Mouse (Mus musculus) kidney, adult 9 months (tissue): Measurements from ENCODE around the gene Tmem269.

ENCODE experiments used
- DNase-seq: peaks from one replicate; pipeline ENCODE4 v3.0.0; 2022

Gene Tmem269

GRCm38 (mm10) chr4:119233256-119233901 is 15.4 kb upstream of the Tmem269 start:
- DNase-seq, result peak; percentile 39

GRCm38 (mm10) chr4:119232410-119233255 is 14.6 kb upstream of the Tmem269 start, which contains the start of the genes AU022252 and P3h1:
Gene AU022252, minus strand, starts transcription at chr4:119232712.
Gene P3h1, plus strand, starts transcription at chr4:119232915.
- DNase-seq, result peak; percentile 100

- DNase-seq, result no peak
Measured at GRCm38 (mm10) chr4:119226751-119227150, 8.7 kb upstream of the Tmem269 start.

- DNase-seq, result no peak
Measured at GRCm38 (mm10) chr4:119225719-119226118, 7.7 kb upstream of the Tmem269 start.

GRCm38 (mm10) chr4:119224534-119224933 is 6.5 kb upstream of the Tmem269 start:
- DNase-seq, result no peak

- peak; percentile 59 for DNase-seq
Measured at GRCm38 (mm10) chr4:119223696-119224095, 5.7 kb upstream of the Tmem269 start.

GRCm38 (mm10) chr4:119216667-119217066 is 1.4 kb downstream of the Tmem269 start:
- DNase-seq, result no peak

GRCm38 (mm10) chr4:119204672-119205071 is 13.3 kb downstream of the Tmem269 start:
- peak; percentile 60 for DNase-seq

GRCm38 (mm10) chr4:119198105-119198504 is 19.9 kb downstream of the Tmem269 start:
- DNase-seq, result no peak

- no peak for DNase-seq
Measured at GRCm38 (mm10) chr4:119195582-119196320, 22.3 kb downstream of the Tmem269 start.

GRCm38 (mm10) chr4:119194909-119195581 is 23.0 kb downstream of the Tmem269 start, which contains the start of gene Svbp:
Gene Svbp, plus strand, starts transcription at chr4:119195306.
- DNase-seq, result peak; percentile 83

GRCm38 (mm10) chr4:119192757-119193156 is 25.3 kb downstream of the Tmem269 start:
- DNase-seq, result no peak

- DNase-seq, result no peak
Measured at GRCm38 (mm10) chr4:119191273-119191672, 26.7 kb downstream of the Tmem269 start.

- no peak for DNase-seq
Measured at GRCm38 (mm10) chr4:119190618-119191017, 27.4 kb downstream of the Tmem269 start.

- no peak for DNase-seq
Measured at GRCm38 (mm10) chr4:119189864-119190263, 28.2 kb downstream of the Tmem269 start, which contains the start of gene Ermap. Gene Ermap, minus strand, starts transcription at chr4:119190011.

- DNase-seq, result no peak
Measured at GRCm38 (mm10) chr4:119189392-119189791, 28.6 kb downstream of the Tmem269 start.

GRCm38 (mm10) chr4:119188060-119188785 is 29.8 kb downstream of the Tmem269 start:
- no peak for DNase-seq

GRCm38 (mm10) chr4:119185771-119186170 is 32.2 kb downstream of the Tmem269 start:
- DNase-seq, result no peak

- no peak for DNase-seq
Measured at GRCm38 (mm10) chr4:119183525-119183924, 34.5 kb downstream of the Tmem269 start.

- DNase-seq, result no peak
Measured at GRCm38 (mm10) chr4:119181456-119181855, 36.6 kb downstream of the Tmem269 start.

- DNase-seq, result no peak
Measured at GRCm38 (mm10) chr4:119180133-119180707, 37.8 kb downstream of the Tmem269 start.
